Comparison of ENCODE assay signal across 10 mouse cellular contexts in the genomic region with DNA sequence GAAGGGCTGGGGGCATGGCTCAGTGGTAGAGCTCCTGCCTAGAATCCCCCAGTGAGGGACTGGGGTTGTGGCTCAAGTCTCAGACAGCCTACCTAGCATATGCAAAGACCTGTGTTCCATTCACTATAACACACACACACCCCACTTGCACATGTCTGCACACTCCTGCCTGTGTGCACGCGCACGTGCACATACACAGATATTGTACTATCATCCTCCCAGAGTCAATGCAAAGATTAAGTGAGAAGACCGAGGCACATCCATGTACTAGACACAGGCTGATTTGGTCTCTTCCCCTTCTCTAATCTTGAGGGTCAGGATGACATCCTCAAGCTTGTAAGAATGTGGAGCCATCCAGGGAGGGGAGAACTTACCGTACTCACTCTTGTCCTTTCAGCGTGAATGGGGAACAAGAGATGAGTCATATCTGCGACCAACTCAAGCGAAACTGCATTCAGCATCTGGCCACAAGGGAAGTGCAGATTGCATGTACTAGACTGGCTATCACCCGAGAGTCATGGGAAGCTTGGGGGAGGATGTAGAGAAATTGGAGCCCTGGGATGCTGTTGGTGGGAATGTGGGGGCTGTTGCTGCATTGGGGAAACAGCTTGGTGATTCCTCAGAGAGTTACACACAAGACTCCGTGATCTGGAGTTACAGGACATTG. TPM values are rescaled to one million over a fixed set of nuclear protein-coding genes. Genes with fewer than 3 reads are reported as not detected.
DNase-seq lines count a peak whose midpoint lies in the region; ATAC-seq and TF ChIP-seq lines count a peak whose summit lies in the region.
"Had no signal": no experiment of that assay in that cellular context is flagged by ENCODE, and none has a peak within 500 bp of the region (broad histone marks: within the 10 kb centered on the region; RNA-seq: fewer than 3 reads in every experiment).

No protein-coding gene starts in this region.

- no peak overlapping the region for H3K4me2 ChIP-seq in kidney, embryonic 16.5 days (replicated peaks; ENCODE audit: low read depth, low read length)

- 0 out of 2 replicates have a peak, but pooled peaks have one; percentile 12 for ATAC-seq in kidney, embryonic 16.5 days (ENCODE audit: low FRiP score, low TSS enrichment)
- ATAC-seq in G1E (ENCODE audit: extremely low read depth, insufficient number of reproducible peaks, low FRiP score, poor library complexity, severe bottlenecking) = peak; percentile 93
- ATAC-seq in erythroid progenitor cell, adult 5-6 weeks (replicated peaks; ENCODE audit: low FRiP score, poor library complexity, severe bottlenecking) = no peak
- ATAC-seq: forebrain, embryonic 14.5 days; midbrain, embryonic 16.5 days had no signal

- peaks cover 6% of the 10 kb centered on the region; the same call in 1 of the 2 replicates for H3K4me1 ChIP-seq in kidney, embryonic 16.5 days (ENCODE audit: insufficient read depth, low read length)
- peaks cover 36% of the 10 kb centered on the region for H3K4me1 ChIP-seq in G1E (ENCODE audit: insufficient read depth, low read depth, low read length)

- intact Hi-C loops in left cerebral cortex, adult 2 months (cut with DNase I) = loop anchor here (5.0 kb wide), 1 partner anchor 113 kb away; no protein-coding TSS in a partner anchor
- intact Hi-C loops in gastrocnemius, adult 2 months (cut with DNase I) = no loop called here

- no peak overlapping the region for H3K4me3 ChIP-seq in kidney, embryonic 16.5 days (ENCODE audit: low read length)
- no peak overlapping the region for H3K4me3 ChIP-seq in G1E (ENCODE audit: low read depth, low read length)
- H3K4me3 ChIP-seq in left cerebral cortex, adult 2 months = no peak overlapping the region
- H3K4me3 ChIP-seq in gastrocnemius, adult 2 months = no peak overlapping the region

- H3K9me3 ChIP-seq in kidney, embryonic 16.5 days (ENCODE audit: low read length) = no peaks in the 10 kb centered on the region
- H3K9me3 ChIP-seq in G1E (replicated peaks) = peaks cover 4% of the 10 kb centered on the region

- no peak for TF ChIP-seq CTCF in G1E (IDR thresholded peaks at IDR 0.05; ENCODE audit: low read depth, low read length)
- TF ChIP-seq CTCF in left cerebral cortex, adult 2 months (IDR thresholded peaks at IDR 0.05) = peak; percentile 5
- no peak for TF ChIP-seq CTCF in gastrocnemius, adult 2 months (IDR thresholded peaks at IDR 0.05)

- H3K9ac ChIP-seq in kidney, embryonic 16.5 days (replicated peaks; ENCODE audit: low read length) = no peak overlapping the region

- 67% methylated on average over 10 of the region's 10 CpGs for whole genome bisulfite sequencing in kidney, embryonic 16.5 days

- DNase-seq in kidney, postnatal 14 days = no peak
- peak; percentile 68 for DNase-seq in 3T3-L1 (ENCODE audit: low read depth, low spot score)
- DNase-seq in G1E (ENCODE audit: low spot score) = peak; percentile 52
- peak in 1 of 2 experiments; percentile 50 for DNase-seq in left cerebral cortex, adult 2 months (ENCODE audit: extremely low spot score in 1 of 2, low spot score in 2 of 2)
- no peak for DNase-seq in cerebellum, postnatal 25 days
- DNase-seq in gastrocnemius, adult 2 months = no peak

- no peaks in the 10 kb centered on the region for H3K27me3 ChIP-seq in kidney, embryonic 16.5 days (ENCODE audit: insufficient read depth, low read length)
- H3K27me3 ChIP-seq in G1E (ENCODE audit: insufficient read depth, low read length) = no peaks in the 10 kb centered on the region

- no peak overlapping the region for H3K27ac ChIP-seq in kidney, embryonic 16.5 days (ENCODE audit: low read length)
- no peak overlapping the region for H3K27ac ChIP-seq in left cerebral cortex, adult 2 months
- H3K27ac ChIP-seq in gastrocnemius, adult 2 months = no peak overlapping the region

- no peaks in the 10 kb centered on the region for H3K36me3 ChIP-seq in kidney, embryonic 16.5 days (ENCODE audit: insufficient read depth, low read length)
- no peaks in the 10 kb centered on the region for H3K36me3 ChIP-seq in G1E (replicated peaks)

RNA-seq across cellular contexts. Expression of gene Cyth3, which starts 42.6 kb away (rescaled TPM):
- 79.2 and 81.3 TPM in 2 replicates for polyA plus RNA-seq in kidney, embryonic 16.5 days (2015; fragmentation: Nextera tagmentation; extraction: Ambion mirVana)
- 242 and 246 TPM in 2 replicates for total RNA-seq in G1E (2014; fragmentation: Nextera tagmentation)
- 174 and 191 TPM in 2 replicates for total RNA-seq in G1E (2017)
- polyA plus RNA-seq in G1E (2012) = 70.4 and 76.3 TPM in 2 replicates
- 10 to 100 TPM; 36.7 to 36.9 TPM for total RNA-seq in left cerebral cortex, adult 2 months (2021)
- total RNA-seq in erythroid progenitor cell, adult 5-6 weeks (2015; ENCODE audit: low replicate concordance) = 42.2 and 63.7 TPM in 2 replicates
- 53.3 and 72.6 TPM in 2 replicates for total RNA-seq in erythroid progenitor cell, adult 5-6 weeks (2017; ENCODE audit: low replicate concordance)
- 10 to 100 TPM; 10.7 to 15.8 TPM for total RNA-seq in gastrocnemius, adult 2 months (2021)

RNA-seq across cellular contexts. Expression of gene Rac1, which starts 51.8 kb away (rescaled TPM):
- polyA plus RNA-seq in kidney, embryonic 16.5 days (2015; fragmentation: Nextera tagmentation; extraction: Ambion mirVana) = 300 and 435 TPM in 2 replicates
- total RNA-seq in G1E (2014; fragmentation: Nextera tagmentation) (802 and 891 TPM in 2 replicates), G1E (2017) (150 and 168 TPM in 2 replicates)
- polyA plus RNA-seq in G1E (2012) = 93.2 and 99.6 TPM in 2 replicates
- total RNA-seq in left cerebral cortex, adult 2 months (2021) = 100 to 1,000 TPM; 344 to 351 TPM
- total RNA-seq in erythroid progenitor cell, adult 5-6 weeks (2015; ENCODE audit: low replicate concordance) = 195 and 254 TPM in 2 replicates
- 40.0 and 104 TPM in 2 replicates for total RNA-seq in erythroid progenitor cell, adult 5-6 weeks (2017; ENCODE audit: low replicate concordance)
- total RNA-seq in gastrocnemius, adult 2 months (2021) = 100 to 1,000 TPM; 211 to 236 TPM

Comparison
In these comparisons a context has a peak if more than half of its experiments do, and no peak if none do; other contexts are left out.
1. DNase-seq: peak in 3T3-L1 (single experiment) and G1E (single experiment); none in kidney, postnatal 14 days (single experiment), cerebellum, postnatal 25 days (0 of 2) and gastrocnemius, adult 2 months (single experiment).